Mouse (Mus musculus) erythroblast, embryonic 14.5 days (primary cell): Measurements from ENCODE around the gene Gm11937. TPM values are rescaled to one million over a fixed set of nuclear protein-coding genes. Genes with fewer than 3 reads are reported as not detected.
"Not testable (repeated sequence)": the region's sequence is repeated elsewhere in the genome, so short reads cannot be mapped to it uniquely, and the experiment has no call there.

ENCODE experiments used
- H3K27me3 ChIP-seq: 2 replicates; pipeline ENCODE4 v1.6.1; 2012; ENCODE audit warnings: inconsistent platforms; ENCODE audit not compliant: control insufficient read depth
- H3K36me3 ChIP-seq: 2 replicates; pipeline ENCODE4 v1.6.1; 2012; ENCODE audit warnings: mild to moderate bottlenecking, inconsistent platforms; ENCODE audit not compliant: control insufficient read depth
- H3K4me1 ChIP-seq: 2 replicates; pipeline ENCODE4 v1.6.1; 2012; ENCODE audit warnings: inconsistent platforms; ENCODE audit not compliant: control insufficient read depth
- H3K4me3 ChIP-seq: replicated peaks from 2 replicates; pipeline ENCODE3; 2012; ENCODE audit warnings: moderate library complexity, mild to moderate bottlenecking, inconsistent platforms
- H3K9me3 ChIP-seq: 2 replicates; pipeline ENCODE4 v1.6.1; 2012; ENCODE audit warnings: low read length, inconsistent platforms, mixed read lengths; ENCODE audit not compliant: control insufficient read depth
- GATA1 ChIP-seq: IDR thresholded peaks from 2 replicates; pipeline ENCODE4 v1.6.1; 2012; ENCODE audit warnings: low read length, inconsistent platforms, mixed read lengths
- TAL1 ChIP-seq: IDR thresholded peaks from 3 replicates; pipeline ENCODE4 v1.6.1; 2012; ENCODE audit warnings: low read length, inconsistent platforms, mixed read lengths
- polyA plus RNA-seq: library from polyadenylated mRNA; stranded (reverse); fragments of >175 nt; gene quantifications from 2 replicates; pipeline ENCODE4 v1.2.3, GENCODE M21; 2012

Gene Gm11937
- polyA plus RNA-seq, 1 experiment = not detected

DNA sequence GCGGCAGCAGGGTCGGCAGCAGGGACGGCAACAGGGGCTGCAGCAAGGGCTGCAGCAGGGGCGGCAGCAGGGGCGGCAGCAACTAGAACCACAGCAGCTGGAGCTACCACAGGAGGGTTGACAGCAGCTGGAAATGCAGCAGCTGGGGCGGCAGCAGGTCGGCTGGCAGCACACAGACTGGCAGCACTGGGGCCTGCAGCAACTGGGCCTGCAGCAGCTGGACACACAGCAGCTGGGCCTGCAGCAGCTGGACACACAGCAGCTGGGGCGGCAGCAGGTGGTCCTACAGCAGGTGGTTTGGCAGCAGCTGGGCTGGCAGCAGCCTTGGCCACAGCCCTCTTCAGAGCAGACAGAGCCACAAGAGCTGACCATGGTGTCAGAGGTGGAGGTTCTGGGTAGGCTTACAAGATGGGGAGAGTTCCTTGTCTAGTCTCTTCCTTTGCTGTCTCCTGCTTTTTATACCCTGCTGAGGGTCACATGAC, 24.7 kb upstream of the Gm11937 start, which contains the start of gene Krtap4-2:
Krtap4-2 (minus strand) TSS at position 432 of the 482 bp plus-strand sequence.
- Histone ChIP-seq H3K4me1 (no peaks in the 10 kb centered on the region), H3K27me3 (no peaks in the 10 kb centered on the region), H3K4me3 (no peak within 1 kb of the TSS), H3K36me3 (no peaks in the 10 kb centered on the region), H3K9me3 (peaks cover 6% of the 10 kb centered on the region)
- no peak for TF ChIP-seq GATA1
- no peak for TF ChIP-seq TAL1

DNA sequence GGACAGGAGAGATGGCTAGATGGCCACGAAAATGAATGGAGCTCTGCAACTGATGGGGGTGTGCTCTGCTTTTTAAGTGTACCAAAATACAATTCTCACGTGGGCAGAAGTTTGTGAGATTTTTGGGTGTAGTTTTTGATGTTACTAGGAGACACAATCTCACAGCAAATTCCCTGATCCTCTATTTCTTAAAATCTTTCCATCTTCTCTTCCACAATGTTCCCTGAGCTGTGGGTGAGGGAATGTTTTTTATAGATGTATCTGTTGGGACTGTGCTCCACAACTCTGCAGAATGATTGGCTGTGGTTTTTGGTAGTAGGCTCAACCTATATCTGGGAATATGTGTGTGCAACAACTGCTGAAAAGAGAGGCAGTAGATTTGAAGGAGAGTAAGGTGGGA, 23.3 kb upstream of the Gm11937 start:
- H3K4me1 ChIP-seq = no peaks in the 10 kb centered on the region

DNA sequence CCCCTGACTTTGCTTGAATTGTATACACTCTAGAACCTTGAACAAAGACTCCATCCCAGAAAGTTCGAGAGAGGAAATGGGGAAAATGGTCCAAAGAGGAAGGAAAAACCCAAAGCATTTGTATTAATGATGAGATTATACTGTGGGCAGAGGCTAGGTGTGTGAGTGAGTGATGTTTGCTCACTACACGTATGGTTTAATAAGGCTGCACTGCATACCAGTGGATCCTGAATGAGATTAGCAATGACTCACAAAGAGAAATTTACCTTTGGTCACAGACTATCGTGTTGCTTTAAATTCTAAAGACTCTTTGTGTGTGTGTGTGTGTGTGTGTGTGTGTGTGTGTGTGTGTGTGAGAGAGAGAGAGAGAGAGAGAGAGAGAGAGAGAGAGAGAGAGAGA, 20.9 kb upstream of the Gm11937 start:
- peaks cover 2% of the 10 kb centered on the region; the same call in 1 of the 2 replicates for H3K9me3 ChIP-seq
- H3K27me3 ChIP-seq = no peaks in the 10 kb centered on the region
- no peak overlapping the region for H3K4me3 ChIP-seq
- no peaks in the 10 kb centered on the region for H3K36me3 ChIP-seq
- TF ChIP-seq TAL1 (no peak), GATA1 (no peak)
- no peaks in the 10 kb centered on the region for H3K4me1 ChIP-seq

More for the DNA sequence above, 23.3 kb upstream of the Gm11937 start:
- H3K36me3 ChIP-seq = no peaks in the 10 kb centered on the region
- H3K9me3 ChIP-seq = no peaks in the 10 kb centered on the region; the same call in 1 of the 2 replicates
- no peak for TF ChIP-seq GATA1
- no peak for TF ChIP-seq TAL1
- no peaks in the 10 kb centered on the region for H3K27me3 ChIP-seq
- H3K4me3 ChIP-seq = no peak overlapping the region

DNA sequence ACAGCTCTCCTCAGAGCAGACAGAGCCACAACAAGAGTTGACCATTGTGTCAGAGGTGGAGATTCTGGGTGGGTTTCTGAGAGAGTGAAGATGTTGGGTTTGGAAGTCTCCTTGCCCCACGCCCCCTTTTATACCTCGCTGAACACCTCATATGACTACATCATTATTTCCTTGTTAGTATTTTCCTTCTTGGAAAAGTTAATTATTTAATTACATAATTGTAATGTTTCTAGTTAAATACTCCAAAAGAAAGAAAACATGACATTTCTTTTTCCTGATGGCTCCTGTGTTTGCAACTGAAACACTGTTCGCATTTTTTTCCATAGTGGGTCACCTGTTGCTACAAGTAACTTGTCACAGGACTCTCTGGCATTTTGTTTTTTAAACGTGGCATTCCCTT, 18.1 kb upstream of the Gm11937 start, which contains the start of gene Krtap4-1:
Krtap4-1 (minus strand) TSS at position 101 of the 400 bp plus-strand sequence.
- TF ChIP-seq TAL1 (no peak), GATA1 (no peak)
- Histone ChIP-seq H3K27me3 (no peaks in the 10 kb centered on the region), H3K4me3 (no peak within 1 kb of the TSS), H3K9me3 (peaks cover 2% of the 10 kb centered on the region; the same call in 1 of the 2 replicates), H3K36me3 (no peaks in the 10 kb centered on the region), H3K4me1 (no peaks in the 10 kb centered on the region)

DNA sequence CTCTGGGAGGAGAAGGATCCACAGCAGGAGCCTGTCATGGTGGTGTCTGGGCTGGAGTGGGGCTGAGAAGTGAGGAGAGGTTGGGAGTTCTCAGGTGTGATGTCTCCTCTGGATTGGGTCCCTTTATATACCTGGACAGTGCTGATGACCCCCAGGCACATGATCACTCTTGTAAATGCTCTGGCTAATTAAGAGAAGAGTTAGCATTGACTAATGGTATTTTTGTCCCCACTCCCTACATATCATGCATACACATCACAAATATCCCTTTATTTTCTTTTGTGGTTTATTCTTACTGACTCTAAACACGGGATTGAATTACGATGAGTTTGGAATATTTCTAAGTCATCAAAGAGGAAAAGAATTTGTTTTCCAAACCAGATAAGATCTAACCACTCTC, 10.3 kb upstream of the Gm11937 start, which contains the start of gene Gm11562:
Gm11562 (minus strand) TSS at position 101 of the 400 bp plus-strand sequence.
- TF ChIP-seq GATA1 (no peak), TAL1 (no peak)
- Histone ChIP-seq H3K4me1 (no peaks in the 10 kb centered on the region), H3K4me3 (no peak within 1 kb of the TSS), H3K9me3 (no peaks in the 10 kb centered on the region), H3K27me3 (no peaks in the 10 kb centered on the region), H3K36me3 (no peaks in the 10 kb centered on the region)

DNA sequence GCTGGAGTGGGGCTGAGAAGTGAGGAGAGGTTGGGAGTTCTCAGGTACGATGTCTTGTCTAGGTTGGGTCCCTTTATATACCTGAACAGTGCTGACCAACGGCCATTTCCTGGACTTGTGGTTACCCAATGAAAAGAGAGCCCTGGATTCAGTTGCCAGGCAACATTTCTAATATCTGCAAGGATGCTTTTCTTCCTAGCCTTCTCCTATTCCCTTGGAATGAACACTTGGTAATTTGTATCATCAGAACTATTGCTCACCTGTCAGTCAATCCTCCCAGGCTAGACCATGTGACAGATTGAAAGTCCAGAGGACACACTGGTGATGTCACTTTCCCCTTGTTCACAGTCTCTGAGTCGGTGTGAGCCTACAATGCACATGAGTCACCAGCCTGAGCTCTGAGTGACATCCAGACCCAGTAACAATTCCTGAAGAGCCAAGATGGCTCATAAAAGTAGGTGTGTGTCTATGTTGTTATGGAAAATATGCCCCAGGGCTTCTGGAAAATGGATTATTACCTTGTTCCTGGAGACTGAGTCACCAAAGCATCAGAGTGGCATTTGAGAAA, 4.9 kb upstream of the Gm11937 start, which contains the start of gene Krtap2-4:
Krtap2-4 (minus strand) TSS at position 51 of the 568 bp plus-strand sequence.
- no peaks in the 10 kb centered on the region for H3K36me3 ChIP-seq
- TF ChIP-seq GATA1 (no peak), TAL1 (no peak)
- H3K9me3 ChIP-seq = no peaks in the 10 kb centered on the region
- H3K27me3 ChIP-seq = no peaks in the 10 kb centered on the region
- no peak within 1 kb of the TSS for H3K4me3 ChIP-seq
- no peaks in the 10 kb centered on the region for H3K4me1 ChIP-seq

DNA sequence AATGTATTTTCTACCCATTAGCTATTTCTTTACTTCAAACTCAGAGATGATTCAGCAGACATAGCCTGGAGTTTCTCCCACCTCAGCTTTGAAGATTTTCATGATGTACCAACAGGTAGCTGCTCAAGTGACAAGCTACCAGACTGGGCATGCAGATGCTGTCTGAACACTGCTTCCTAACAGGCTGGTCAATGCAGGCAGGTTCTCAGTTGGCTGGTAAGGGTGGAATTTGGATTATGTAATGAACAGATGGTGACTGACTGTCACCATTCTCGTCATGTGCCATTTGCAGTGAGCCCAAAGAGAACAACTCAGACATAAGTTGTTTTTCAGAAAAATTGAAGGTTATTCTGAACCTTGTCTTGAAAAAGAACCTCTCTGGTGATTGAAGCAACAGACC, 863 bp downstream of the Gm11937 start:
- TF ChIP-seq GATA1 = no peak
- TF ChIP-seq TAL1 = no peak

DNA sequence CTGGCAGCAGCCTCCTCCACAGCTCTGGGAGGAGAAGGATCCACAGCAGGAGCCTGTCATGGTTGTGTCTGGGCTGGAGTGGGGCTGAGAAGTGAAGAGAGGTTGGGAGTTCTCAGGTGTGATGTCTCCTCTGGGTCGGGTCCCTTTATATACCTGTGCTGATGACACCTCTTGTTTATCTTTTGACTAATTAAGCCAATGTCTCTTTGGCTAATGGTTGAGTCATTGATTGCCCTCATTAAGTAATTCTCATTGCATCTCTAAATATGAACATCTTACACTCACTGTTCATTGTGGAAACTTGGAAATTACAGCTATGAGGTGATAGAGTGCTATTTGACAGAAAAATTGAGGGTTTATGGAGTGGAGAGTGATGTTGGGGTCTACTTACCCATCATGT, 6.8 kb downstream of the Gm11937 start, which contains the start of gene Gm11938:
Gm11938 (minus strand) TSS at position 101 of the 400 bp plus-strand sequence.
- H3K4me3 ChIP-seq, H3K9me3 ChIP-seq, H3K27me3 ChIP-seq, H3K36me3 ChIP-seq, H3K4me1 ChIP-seq: not testable (repeated sequence)

More for the DNA sequence above, 863 bp downstream of the Gm11937 start:
- Histone ChIP-seq H3K4me3 (no peak overlapping the region), H3K36me3 (no peaks in the 10 kb centered on the region), H3K9me3 (no peaks in the 10 kb centered on the region), H3K4me1 (no peaks in the 10 kb centered on the region), H3K27me3 (no peaks in the 10 kb centered on the region)

DNA sequence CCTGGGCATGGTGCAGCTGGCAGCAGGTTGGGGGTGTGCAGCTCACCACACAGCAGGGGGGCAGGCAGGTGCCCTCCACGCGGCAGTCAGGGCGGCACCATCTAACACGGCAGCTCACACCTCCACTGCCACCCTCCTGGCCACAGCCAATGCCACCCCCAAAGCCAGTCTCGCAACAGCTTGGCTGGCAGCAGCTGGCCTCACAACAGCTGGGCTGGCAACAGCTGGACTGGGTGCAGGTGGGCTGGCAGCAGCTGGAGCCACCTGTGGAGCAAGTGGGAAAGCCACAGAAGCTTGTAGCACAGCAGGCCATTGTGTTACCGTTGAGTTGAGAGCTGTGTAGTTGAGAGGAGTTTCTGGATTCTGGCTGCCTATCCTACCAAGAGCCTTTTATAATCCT, 12.2 kb downstream of the Gm11937 start, which contains the start of gene Krtap9-3:
Krtap9-3 (minus strand) TSS at position 364 of the 400 bp plus-strand sequence.
- not testable (repeated sequence) for H3K9me3 ChIP-seq, H3K27me3 ChIP-seq, H3K4me1 ChIP-seq, H3K4me3 ChIP-seq, H3K36me3 ChIP-seq
